Comparison of ENCODE assay signal across 28 mouse cellular contexts in genomic region chr8:117054146-117054545, GRCm38 (mm10). TPM values are rescaled to one million over a fixed set of nuclear protein-coding genes. Genes with fewer than 3 reads are reported as not detected.
DNase-seq lines count a peak whose midpoint lies in the region; ATAC-seq and TF ChIP-seq lines count a peak whose summit lies in the region.
"Had no signal": no experiment of that assay in that cellular context is flagged by ENCODE, and none has a peak within 500 bp of the region (broad histone marks: within the 10 kb centered on the region; RNA-seq: fewer than 3 reads in every experiment).

No protein-coding gene starts in this region.

- no peak overlapping the region for H3K4me3 ChIP-seq in midbrain, embryonic 11.5 days (ENCODE audit: low read depth, low read length)
- H3K4me3 ChIP-seq in midbrain, postnatal 0 days (ENCODE audit: low read depth, low read length) = no peak overlapping the region
- H3K4me3 ChIP-seq in brown adipose tissue, adult 24 weeks (ENCODE audit: insufficient read depth, low read depth, low read length) = no peak overlapping the region
- H3K4me3 ChIP-seq: embryonic facial prominence, embryonic 13.5 days; embryonic facial prominence, embryonic 15.5 days; erythroblast, embryonic 14.5 days; forebrain, embryonic 10.5 days; forebrain, embryonic 12.5 days had no signal

- H3K9ac ChIP-seq in midbrain, embryonic 11.5 days (ENCODE audit: low read length) = no peak overlapping the region
- H3K9ac ChIP-seq in midbrain, postnatal 0 days (replicated peaks; ENCODE audit: low read length, poor library complexity, severe bottlenecking) = no peak overlapping the region
- H3K9ac ChIP-seq: embryonic facial prominence, embryonic 13.5 days; embryonic facial prominence, embryonic 15.5 days; forebrain, embryonic 12.5 days had no signal

- no peak for TF ChIP-seq CTCF in midbrain, postnatal 0 days (IDR thresholded peaks at IDR 0.05)

- H3K27me3 ChIP-seq in midbrain, embryonic 11.5 days (ENCODE audit: control insufficient read depth, insufficient read depth, low read length) = no peaks in the 10 kb centered on the region
- H3K27me3 ChIP-seq in midbrain, postnatal 0 days (ENCODE audit: insufficient read depth, low read length) = no peaks in the 10 kb centered on the region
- H3K27me3 ChIP-seq: embryonic facial prominence, embryonic 13.5 days; embryonic facial prominence, embryonic 15.5 days had no signal

- H3K36me3 ChIP-seq in midbrain, embryonic 11.5 days (ENCODE audit: control insufficient read depth, insufficient read depth, low read length) = no peaks in the 10 kb centered on the region
- no peaks in the 10 kb centered on the region for H3K36me3 ChIP-seq in midbrain, postnatal 0 days (ENCODE audit: insufficient read depth, low read length)
- H3K36me3 ChIP-seq: embryonic facial prominence, embryonic 13.5 days; embryonic facial prominence, embryonic 15.5 days; forebrain, embryonic 10.5 days; forebrain, embryonic 12.5 days; G1E had no signal

- no peaks in the 10 kb centered on the region for H3K9me3 ChIP-seq in midbrain, embryonic 11.5 days (ENCODE audit: control insufficient read depth, low read length)
- no peaks in the 10 kb centered on the region for H3K9me3 ChIP-seq in midbrain, postnatal 0 days (ENCODE audit: low read length)
- H3K9me3 ChIP-seq: embryonic facial prominence, embryonic 13.5 days; embryonic facial prominence, embryonic 15.5 days; forebrain, embryonic 10.5 days; forebrain, embryonic 12.5 days had no signal

- WGBS in midbrain, embryonic 11.5 days = 87% methylated on average over 3 of the region's 3 CpGs
- WGBS in midbrain, postnatal 0 days = 77% methylated on average over 3 of the region's 3 CpGs

- DNase-seq in midbrain, embryonic 11.5 days (ENCODE audit: low spot score, missing footprints) = peak; percentile 73
- no peak for DNase-seq in midbrain, postnatal 0 days (ENCODE audit: low spot score)
- no peak for DNase-seq in frontal cortex, postnatal 25 days (ENCODE audit: low spot score in 2 of 2)
- DNase-seq in left cerebral cortex, adult 18-20 months (ENCODE audit: low spot score in 2 of 2) = no peak
- DNase-seq: adrenal gland, adult 2 months; adrenal gland, postnatal 10 days; adrenal gland, postnatal 25 days; B cell, adult 2 months; cerebellum, adult 11 months; cerebellum, adult 18-20 months; cerebellum, adult 8-10 months; cerebellum, adult 9-11 months; cerebellum, postnatal 14 days; cerebellum, postnatal 36 days; embryo, embryonic 11 days had no signal

- no peak overlapping the region for H3K4me2 ChIP-seq in midbrain, embryonic 11.5 days
- no peak overlapping the region for H3K4me2 ChIP-seq in midbrain, postnatal 0 days (ENCODE audit: low read depth, low read length, poor library complexity, severe bottlenecking)
- H3K4me2 ChIP-seq: embryonic facial prominence, embryonic 13.5 days; embryonic facial prominence, embryonic 15.5 days; forebrain, embryonic 12.5 days had no signal

- H3K4me1 ChIP-seq in midbrain, embryonic 11.5 days (ENCODE audit: control insufficient read depth, insufficient read depth, low read length) = no peaks in the 10 kb centered on the region
- no peaks in the 10 kb centered on the region for H3K4me1 ChIP-seq in midbrain, postnatal 0 days (ENCODE audit: insufficient read depth, low read length)
- no peaks in the 10 kb centered on the region for H3K4me1 ChIP-seq in brown adipose tissue, adult 24 weeks (ENCODE audit: control insufficient read depth, insufficient read depth, insufficient read length, low read length)
- H3K4me1 ChIP-seq: embryonic facial prominence, embryonic 13.5 days; embryonic facial prominence, embryonic 15.5 days; forebrain, embryonic 10.5 days; forebrain, embryonic 12.5 days had no signal

- H3K27ac ChIP-seq in midbrain, embryonic 11.5 days (ENCODE audit: low read depth, low read length) = no peak overlapping the region
- H3K27ac ChIP-seq in midbrain, postnatal 0 days (ENCODE audit: low read depth, low read length) = no peak overlapping the region
- H3K27ac ChIP-seq in brown adipose tissue, adult 24 weeks (replicated peaks; ENCODE audit: low read depth, low read length) = peak overlapping the region; percentile 87
- H3K27ac ChIP-seq: embryonic facial prominence, embryonic 13.5 days; embryonic facial prominence, embryonic 15.5 days; forebrain, embryonic 10.5 days; forebrain, embryonic 12.5 days had no signal

- ATAC-seq in midbrain, embryonic 11.5 days (ENCODE audit: low FRiP score) = no peak
- ATAC-seq in midbrain, postnatal 0 days (ENCODE audit: low FRiP score) = no peak
- ATAC-seq: CD4-positive, CD25-positive, alpha-beta regulatory T cell, adult 4 months; forebrain, embryonic 14.5 days; forebrain, embryonic 16.5 days had no signal

RNA-seq across cellular contexts. Expression of gene Pkd1l2, which starts 28.1 kb away (rescaled TPM):
- not detected in 2 replicates for polyA plus RNA-seq in midbrain, embryonic 11.5 days (2014; fragmentation: Nextera tagmentation; extraction: Ambion mirVana)
- under 0.01 and 0.42 TPM in 2 replicates for total RNA-seq in midbrain, postnatal 0 days (2014; rRNA removed)
- polyA plus RNA-seq in midbrain, postnatal 0 days (2015; fragmentation: Nextera tagmentation; extraction: Ambion mirVana) = 0.16 and 0.17 TPM in 2 replicates
- not detected in 2 replicates for polyA plus RNA-seq in brown adipose tissue, adult 24 weeks (2012; ENCODE audit: insufficient read depth, insufficient read length, missing spikeins)
- under 1 TPM; 0.07 to 0.26 TPM for total RNA-seq in left cerebral cortex, adult 18-20 months (2021)
- total RNA-seq: CH12.LX; common myeloid progenitor, adult 5-6 weeks had no signal
- polyA plus RNA-seq: CD4-positive, CD25-positive, alpha-beta regulatory T cell, adult 4 months; embryonic facial prominence, embryonic 11.5 days; erythroblast, embryonic 14.5 days; forebrain, embryonic 10.5 days; forebrain, embryonic 12.5 days; forebrain, embryonic 14.5 days; forebrain, embryonic 16.5 days had no signal

RNA-seq across cellular contexts. Expression of gene Bco1, which starts 41.5 kb away (rescaled TPM):
- 0.18 and 0.28 TPM in 2 replicates for polyA plus RNA-seq in midbrain, embryonic 11.5 days (2014; fragmentation: Nextera tagmentation; extraction: Ambion mirVana)
- 0.14 and 0.27 TPM in 2 replicates for total RNA-seq in midbrain, postnatal 0 days (2014; rRNA removed)
- 0.32 and 0.52 TPM in 2 replicates for polyA plus RNA-seq in midbrain, postnatal 0 days (2015; fragmentation: Nextera tagmentation; extraction: Ambion mirVana)
- not detected in 2 replicates for polyA plus RNA-seq in brown adipose tissue, adult 24 weeks (2012; ENCODE audit: insufficient read depth, insufficient read length, missing spikeins)
- not detected for total RNA-seq in left cerebral cortex, adult 18-20 months (2021)
- total RNA-seq: CH12.LX, G1E had no signal
- polyA plus RNA-seq: adrenal gland, adult 2 months; CD4-positive, CD25-positive, alpha-beta regulatory T cell, adult 4 months; erythroblast, embryonic 14.5 days; forebrain, embryonic 14.5 days; G1E had no signal
